Mouse (Mus musculus) brown adipose tissue, adult 24 weeks (tissue): Measurements from ENCODE around the gene Ncoa1. TPM values are rescaled to one million over a fixed set of nuclear protein-coding genes. Genes with fewer than 3 reads are reported as not detected.

ENCODE experiments used
- H3K27ac ChIP-seq: fragments of 200-500 bp; replicated peaks from 2 replicates; pipeline ENCODE4 v1.5.1; 2012; ENCODE audit warnings: low read depth, mild to moderate bottlenecking, low read length
- H3K4me1 ChIP-seq: fragments of 200-500 bp; 2 replicates; pipeline ENCODE4 v1.6.1; 2012; ENCODE audit warnings: low read length, mixed read lengths; ENCODE audit not compliant: control insufficient read depth, insufficient read depth, insufficient read length
- H3K4me3 ChIP-seq: fragments of 200-500 bp; 2 replicates; pipeline ENCODE4 v1.5.1; 2012; ENCODE audit warnings: low read depth, mild to moderate bottlenecking, low read length, moderate library complexity; ENCODE audit not compliant: insufficient read depth
- polyA plus RNA-seq: library from polyadenylated mRNA; stranded (reverse); fragments of >200 nt; gene quantifications from 2 replicates; pipeline ENCODE4 v1.2.4, GENCODE M21; 2012; ENCODE audit not compliant: missing spikeins, insufficient read depth, insufficient read length

Ncoa1 gene
- polyA plus RNA-seq, 1 experiment: 32.9 TPM

DNA sequence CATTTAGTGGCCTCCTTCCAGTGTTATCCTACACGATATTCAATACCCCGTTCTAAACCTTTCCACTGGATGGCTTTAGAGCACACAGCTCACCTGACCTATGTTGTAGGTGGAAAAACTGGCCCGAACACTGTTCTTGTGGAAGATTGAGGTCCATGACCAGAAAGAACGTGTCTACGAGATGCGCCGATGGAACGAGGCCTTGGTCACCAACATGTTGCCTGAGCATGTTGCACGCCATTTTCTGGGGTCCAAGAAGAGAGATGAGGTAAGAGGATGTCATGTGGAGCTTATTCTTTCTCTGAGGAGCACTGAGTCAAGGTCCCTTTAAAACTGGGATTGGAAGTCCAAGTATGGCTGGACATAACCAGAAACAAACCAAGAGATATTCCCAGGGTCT lies 267.8 kb downstream of the Ncoa1 start:
- Histone ChIP-seq H3K27ac (no peak overlapping the region), H3K4me1 (no peaks in the 10 kb centered on the region), H3K4me3 (no peak overlapping the region)

DNA sequence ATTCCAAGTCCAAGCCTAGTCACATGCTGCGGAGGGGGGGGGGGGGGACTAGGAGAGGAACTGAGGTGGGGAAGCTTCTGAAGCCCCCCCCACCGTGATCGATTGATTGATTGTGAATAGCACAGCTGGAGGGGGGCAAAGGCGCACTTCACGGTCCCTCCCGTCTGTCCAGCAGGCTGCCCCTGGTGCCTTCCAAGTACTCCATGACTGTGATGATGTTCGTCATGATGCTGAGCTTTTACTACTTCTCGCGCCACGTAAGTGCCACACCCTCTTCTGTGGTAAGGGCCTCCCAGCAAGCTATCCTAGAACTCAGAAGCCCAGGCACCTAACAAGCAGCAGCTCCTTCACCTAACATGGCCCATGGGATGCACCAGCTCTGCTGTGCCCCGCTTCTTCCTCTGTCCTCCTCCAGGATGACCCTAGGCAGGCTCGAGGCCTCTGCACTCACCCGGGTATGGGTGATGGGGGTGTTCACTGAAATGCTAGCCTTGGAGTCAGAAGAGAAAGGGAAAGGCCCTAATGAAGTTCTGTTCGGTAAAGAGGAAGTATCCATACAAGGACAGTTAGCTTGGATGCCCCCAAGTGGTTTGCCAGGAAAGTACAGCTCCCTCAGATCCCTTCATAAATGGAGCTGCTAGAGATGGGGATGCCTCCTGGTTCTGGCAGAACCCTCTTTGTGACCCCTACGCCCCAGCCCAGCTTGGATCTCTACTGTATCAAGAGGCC lies 268.4 kb downstream of the Ncoa1 start:
- Histone ChIP-seq H3K4me3 (no peak overlapping the region), H3K27ac (no peak overlapping the region), H3K4me1 (no peaks in the 10 kb centered on the region)

DNA sequence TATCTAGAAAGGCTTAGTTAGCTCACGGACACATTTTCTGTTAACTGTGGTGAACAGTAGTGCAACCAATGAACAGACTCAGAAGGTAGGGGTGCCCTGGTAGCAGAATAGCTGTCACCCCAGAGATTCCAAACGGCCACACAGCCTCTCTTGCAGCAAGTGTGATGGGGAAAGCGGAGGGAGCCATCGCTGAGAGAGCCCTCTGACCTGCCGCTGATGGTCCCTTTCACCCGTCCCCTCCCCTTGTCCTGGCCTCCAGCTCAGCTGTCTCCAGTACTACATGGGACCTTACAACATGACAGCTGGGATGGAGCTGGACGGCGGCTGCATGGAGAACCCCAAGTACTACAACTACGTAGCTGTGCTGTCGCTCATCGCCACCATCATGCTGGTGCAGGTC lies 270.9 kb downstream of the Ncoa1 start:
- Histone ChIP-seq H3K4me1 (no peaks in the 10 kb centered on the region), H3K27ac (no peak overlapping the region), H3K4me3 (no peak overlapping the region)

DNA sequence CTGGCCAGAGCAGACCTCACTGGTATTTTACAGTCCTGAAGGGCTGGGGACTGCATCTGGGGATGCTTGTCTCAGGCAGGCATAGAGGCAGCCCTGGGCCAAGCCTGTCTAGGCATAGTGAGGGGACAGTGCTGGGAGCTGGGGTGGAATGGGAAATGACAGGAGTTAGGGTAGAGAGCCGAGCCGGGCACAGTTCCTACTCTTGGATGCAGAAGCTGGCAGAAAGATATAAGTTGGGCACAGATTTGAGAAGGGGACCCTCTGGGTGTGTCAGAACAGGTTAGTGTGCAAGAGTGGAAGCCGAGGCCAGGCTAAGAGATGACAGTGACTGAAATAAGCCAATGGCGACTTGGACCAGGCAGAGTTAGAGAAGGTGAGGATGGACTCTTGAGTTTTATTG lies 274.8 kb downstream of the Ncoa1 start:
- no peak overlapping the region for H3K4me3 ChIP-seq
- H3K27ac ChIP-seq: no peak overlapping the region
- H3K4me1 ChIP-seq: no peaks in the 10 kb centered on the region

DNA sequence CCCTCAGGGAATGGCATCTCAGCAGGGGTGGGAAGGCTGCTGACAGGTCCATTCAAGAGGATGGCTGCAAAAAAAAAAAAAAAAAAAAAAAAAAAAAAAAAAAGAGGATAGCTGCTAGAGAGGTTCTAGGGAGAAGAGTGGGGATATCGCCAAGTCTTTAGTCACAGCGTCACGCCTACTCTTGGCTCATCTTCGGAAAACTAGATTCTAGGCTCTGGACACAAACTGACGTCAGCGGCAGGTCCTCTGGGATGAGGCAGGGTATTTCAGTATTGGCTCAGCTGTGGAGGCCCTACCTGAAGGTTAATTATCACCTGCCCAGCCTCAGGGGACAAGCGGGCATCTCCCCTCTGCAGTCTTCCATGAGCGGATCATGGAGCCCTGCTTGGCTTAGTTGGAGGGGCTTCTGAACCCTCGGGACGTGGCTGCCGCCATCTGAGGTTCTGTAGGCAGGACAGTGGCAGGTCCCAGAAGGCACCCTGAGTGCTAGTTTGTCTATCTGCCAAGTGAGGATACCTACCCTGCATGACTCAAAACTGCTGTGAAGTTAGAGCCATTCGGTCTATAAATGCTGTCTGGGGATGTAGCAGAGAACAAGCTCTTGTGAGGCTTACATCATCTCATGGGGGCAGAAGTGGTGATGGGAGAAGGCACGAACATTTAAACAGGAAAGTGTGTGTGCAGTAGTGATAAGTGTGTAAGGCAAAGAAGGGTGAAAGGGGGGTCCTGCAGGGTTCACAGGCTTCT lies 275.4 kb downstream of the Ncoa1 start:
- no peaks in the 10 kb centered on the region for H3K4me1 ChIP-seq
- H3K27ac ChIP-seq: no peak overlapping the region
- no peak overlapping the region for H3K4me3 ChIP-seq

DNA sequence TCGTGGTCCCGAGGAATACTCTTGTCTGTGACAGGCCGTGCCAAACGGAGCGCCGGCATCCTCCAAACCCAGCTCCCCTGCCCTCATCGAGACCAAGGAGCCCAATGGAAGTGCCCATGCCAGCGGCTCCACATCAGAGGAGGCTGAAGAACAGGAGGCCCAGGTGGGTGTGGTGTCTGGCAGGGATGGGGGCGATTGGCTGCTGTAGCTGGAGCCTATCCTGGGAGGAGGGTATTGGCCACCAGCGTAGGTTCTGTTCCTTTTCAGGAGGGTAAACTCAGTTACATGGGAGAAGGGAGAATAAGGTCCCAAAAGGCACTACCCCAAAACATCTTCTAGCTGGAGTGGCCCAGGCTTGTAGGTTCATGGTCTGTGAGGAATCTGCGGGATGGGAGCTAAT lies 277.7 kb downstream of the Ncoa1 start:
- H3K4me3 ChIP-seq: no peak overlapping the region
- peaks cover under 1% of the 10 kb centered on the region; the same call in 1 of the 2 replicates for H3K4me1 ChIP-seq
- no peak overlapping the region for H3K27ac ChIP-seq

DNA sequence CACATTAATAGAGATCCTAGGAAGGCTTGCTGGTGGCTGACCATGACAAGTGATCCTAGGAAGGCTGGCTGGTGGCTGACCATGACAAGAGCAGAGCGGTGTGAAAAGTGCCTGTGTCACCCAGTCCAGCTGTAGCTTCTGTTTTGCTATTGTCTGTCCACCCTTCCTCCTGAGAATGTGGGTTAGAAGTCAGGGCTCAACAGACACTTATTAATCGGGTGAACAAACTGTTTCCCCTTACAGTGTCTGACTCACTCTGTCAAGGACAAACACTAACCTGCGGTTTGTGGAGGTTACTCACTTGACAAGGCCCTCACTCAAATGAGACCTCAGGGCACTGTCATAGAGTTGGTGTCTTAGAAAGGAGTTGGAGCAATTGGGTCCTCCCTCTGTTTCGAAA lies 278.3 kb downstream of the Ncoa1 start:
- peaks cover 5% of the 10 kb centered on the region for H3K4me1 ChIP-seq
- H3K27ac ChIP-seq: no peak overlapping the region
- no peak overlapping the region for H3K4me3 ChIP-seq

Other genes starting within 250 kb of the Ncoa1 start
- 10.0 and 12.2 TPM in 2 replicates for gene Ptrhd1, start 243.2 kb downstream of the Ncoa1 start, polyA plus RNA-seq
- 5.7 and 6.5 TPM in 2 replicates for gene Cenpo, start 242.9 kb downstream of the Ncoa1 start, polyA plus RNA-seq
- 20.5 and 25.3 TPM in 2 replicates for gene Itsn2, start 115.5 kb upstream of the Ncoa1 start, polyA plus RNA-seq
- gene Gm3625, start 115.7 kb upstream of the Ncoa1 start, polyA plus RNA-seq: not detected in 2 replicates